Mouse (Mus musculus) lung, embryonic 16.5 days (tissue): ENCODE measurements at regions not wholly inside any gene's neighbourhood (a gene's known extent, or its start where the extent isn't known, plus 50 kb on each side); places are given as distances from the start of the nearest gene placed in this dataset.

Experiments
- ATAC-seq: fragments of 200-750 bp; cut with Nextera tagmentation; 2 replicates; pipeline ENCODE4 v1.8.0; 2017; ENCODE audit warnings: low read depth, mild to moderate bottlenecking, moderate library complexity
- H3K27ac ChIP-seq: fragments of 300-500 bp; sonication (generic); 2 replicates; pipeline ENCODE4 v1.5.1; 2014; ENCODE audit warnings: mild to moderate bottlenecking, control low read depth, low read length
- H3K27me3 ChIP-seq: fragments of 300-500 bp; sonication (generic); 2 replicates; pipeline ENCODE4 v1.6.1; 2014; ENCODE audit warnings: low read depth, low read length, mixed read lengths; ENCODE audit not compliant: control insufficient read depth, insufficient read depth
- H3K36me3 ChIP-seq: fragments of 300-500 bp; sonication (generic); 2 replicates; pipeline ENCODE4 v1.6.1; 2014; ENCODE audit warnings: low read length; ENCODE audit not compliant: control insufficient read depth, insufficient read depth
- H3K4me1 ChIP-seq: fragments of 300-500 bp; sonication (generic); replicated peaks from 2 replicates; pipeline ENCODE4 v1.6.1; 2014; ENCODE audit warnings: low read length, mixed read lengths; ENCODE audit not compliant: control insufficient read depth, insufficient read depth
- H3K4me2 ChIP-seq: fragments of 300-500 bp; sonication (generic); 2 replicates; pipeline ENCODE4 v1.6.1; 2014; ENCODE audit warnings: low read depth, low read length, control low read depth
- H3K4me3 ChIP-seq: fragments of 300-500 bp; sonication (generic); 2 replicates; pipeline ENCODE4 v1.5.1; 2014; ENCODE audit warnings: mild to moderate bottlenecking, low read length, control low read depth
- H3K9ac ChIP-seq: fragments of 300-500 bp; sonication (generic); 2 replicates; pipeline ENCODE4 v1.6.1; 2014; ENCODE audit warnings: low read length, control low read depth
- H3K9me3 ChIP-seq: fragments of 300-500 bp; sonication (generic); 2 replicates; pipeline ENCODE4 v1.6.1; 2016; ENCODE audit warnings: low read length; ENCODE audit not compliant: control insufficient read depth
- WGBS: fragments of 180-500 bp; shearing (Covaris S2); extraction: QIAGEN DNeasy Blood & Tissue Kit; methylation state at CpG from one replicate; pipeline ENCODE4 v1.1.7; 2014; 5-methylcytosine and 5-hydroxymethylcytosine counted together

- Histone ChIP-seq H3K27me3 (no peaks in the 10 kb centered on the region), H3K36me3 (no peaks in the 10 kb centered on the region), H3K9me3 (no peaks in the 10 kb centered on the region), H3K4me1 (peaks cover 3% of the 10 kb centered on the region), H3K4me2 (no peak overlapping the region), H3K4me3 (no peak overlapping the region), H3K27ac (peak overlapping the region; percentile 39; the same call in 1 of the 2 replicates), H3K9ac (no peak overlapping the region)
- no peak for ATAC-seq
- WGBS, result 60% methylated on average over 3 of the region's 3 CpGs
Measured at GRCm38 (mm10) chr8:103408411-103408810, 623.0 kb upstream of the Cdh11 start.

- H3K4me2 ChIP-seq, result no peak overlapping the region
- no peaks in the 10 kb centered on the region for H3K9me3 ChIP-seq
- WGBS, result 17% methylated on average over 2 of the region's 2 CpGs
- no peak overlapping the region for H3K9ac ChIP-seq
- peak; percentile 87 for ATAC-seq
- H3K4me1 ChIP-seq, result peaks cover 10% of the 10 kb centered on the region
- no peaks in the 10 kb centered on the region for H3K36me3 ChIP-seq
- peak overlapping the region; percentile 39 for H3K27ac ChIP-seq
- H3K4me3 ChIP-seq, result no peak overlapping the region
- no peaks in the 10 kb centered on the region for H3K27me3 ChIP-seq
Measured at GRCm38 (mm10) chr8:103409121-103409551, 623.7 kb upstream of the Cdh11 start.

- Histone ChIP-seq H3K4me3 (no peak overlapping the region), H3K9me3 (no peaks in the 10 kb centered on the region), H3K36me3 (no peaks in the 10 kb centered on the region), H3K9ac (no peak overlapping the region), H3K27me3 (no peaks in the 10 kb centered on the region), H3K4me2 (no peak overlapping the region), H3K27ac (no peak overlapping the region; the same call in 1 of the 2 replicates), H3K4me1 (peaks cover 11% of the 10 kb centered on the region)
- ATAC-seq, result no peak
- WGBS, result 72% methylated on average over 7 of the region's 7 CpGs
Measured at GRCm38 (mm10) chr8:103412731-103413130, 627.3 kb upstream of the Cdh11 start.

- H3K9me3 ChIP-seq, result no peaks in the 10 kb centered on the region
- H3K27me3 ChIP-seq, result no peaks in the 10 kb centered on the region
- peaks cover 11% of the 10 kb centered on the region for H3K4me1 ChIP-seq
- no peak overlapping the region for H3K4me3 ChIP-seq
- ATAC-seq, result peak; percentile 46
- H3K9ac ChIP-seq, result 0 out of 2 replicates have a peak overlapping the region, but pooled peaks have one; percentile 20
- H3K4me2 ChIP-seq, result no peak overlapping the region
- whole genome bisulfite sequencing, result 44% methylated on average over 11 of the region's 11 CpGs
- peak overlapping the region; percentile 72 for H3K27ac ChIP-seq
- H3K36me3 ChIP-seq, result no peaks in the 10 kb centered on the region
Measured at GRCm38 (mm10) chr8:103413589-103414575, 628.4 kb upstream of the Cdh11 start.

GRCm38 (mm10) chr8:103422313-103422973 is 637.0 kb upstream of the Cdh11 start:
- Histone ChIP-seq H3K27ac (no peak overlapping the region), H3K4me2 (no peak overlapping the region), H3K9ac (no peak overlapping the region), H3K27me3 (no peaks in the 10 kb centered on the region), H3K4me3 (no peak overlapping the region), H3K9me3 (no peaks in the 10 kb centered on the region), H3K36me3 (no peaks in the 10 kb centered on the region), H3K4me1 (0 out of 2 replicates have a peak, but pooled peaks cover 4% of the 10 kb centered on the region)
- ATAC-seq, result no peak
- WGBS, result 87% methylated on average over 2 of the region's 2 CpGs

- H3K4me2 ChIP-seq, result no peak overlapping the region
- H3K36me3 ChIP-seq, result no peaks in the 10 kb centered on the region
- peaks cover 4% of the 10 kb centered on the region; the same call in 1 of the 2 replicates for H3K4me1 ChIP-seq
- H3K9ac ChIP-seq, result no peak overlapping the region
- ATAC-seq, result no peak
- no peaks in the 10 kb centered on the region for H3K27me3 ChIP-seq
- H3K4me3 ChIP-seq, result no peak overlapping the region
- no peaks in the 10 kb centered on the region for H3K9me3 ChIP-seq
- WGBS, result 74% methylated on average over 1 of the region's 1 CpGs
- no peak overlapping the region for H3K27ac ChIP-seq
Measured at GRCm38 (mm10) chr8:103425967-103426366, 640.5 kb upstream of the Cdh11 start.

- 59% methylated on average over 3 of the region's 3 CpGs for WGBS
- peak; percentile 85 for ATAC-seq
- peak overlapping the region; percentile 76 for H3K27ac ChIP-seq
Measured at GRCm38 (mm10) chr8:103430874-103431492, 645.5 kb upstream of the Cdh11 start.

GRCm38 (mm10) chr8:103433532-103434105 is 648.2 kb upstream of the Cdh11 start:
- 67% methylated on average over 6 of the region's 6 CpGs for WGBS
- H3K27ac ChIP-seq, result peak overlapping the region; percentile 84

More at GRCm38 (mm10) chr8:103430874-103431492, 645.5 kb upstream of the Cdh11 start:
- Histone ChIP-seq H3K4me2 (no peak overlapping the region), H3K9ac (no peak overlapping the region), H3K27me3 (no peaks in the 10 kb centered on the region), H3K36me3 (no peaks in the 10 kb centered on the region), H3K9me3 (no peaks in the 10 kb centered on the region), H3K4me1 (peaks cover 5% of the 10 kb centered on the region; the same call in 1 of the 2 replicates), H3K4me3 (no peak overlapping the region)

More at GRCm38 (mm10) chr8:103433532-103434105, 648.2 kb upstream of the Cdh11 start:
- Histone ChIP-seq H3K36me3 (no peaks in the 10 kb centered on the region), H3K4me2 (no peak overlapping the region), H3K27me3 (no peaks in the 10 kb centered on the region), H3K9me3 (no peaks in the 10 kb centered on the region), H3K4me3 (no peak overlapping the region), H3K9ac (no peak overlapping the region), H3K4me1 (peaks cover 2% of the 10 kb centered on the region; the same call in 1 of the 2 replicates)
- ATAC-seq, result peak; percentile 78
